Mouse (Mus musculus): Measurements from ENCODE around the gene Ankrd26. TPM values are rescaled to one million over a fixed set of nuclear protein-coding genes. Genes with fewer than 3 reads are reported as not detected.

The Ankrd26 gene
- polyA plus RNA-seq (2012): 0.08 and 0.22 TPM in 2 replicates

DNA sequence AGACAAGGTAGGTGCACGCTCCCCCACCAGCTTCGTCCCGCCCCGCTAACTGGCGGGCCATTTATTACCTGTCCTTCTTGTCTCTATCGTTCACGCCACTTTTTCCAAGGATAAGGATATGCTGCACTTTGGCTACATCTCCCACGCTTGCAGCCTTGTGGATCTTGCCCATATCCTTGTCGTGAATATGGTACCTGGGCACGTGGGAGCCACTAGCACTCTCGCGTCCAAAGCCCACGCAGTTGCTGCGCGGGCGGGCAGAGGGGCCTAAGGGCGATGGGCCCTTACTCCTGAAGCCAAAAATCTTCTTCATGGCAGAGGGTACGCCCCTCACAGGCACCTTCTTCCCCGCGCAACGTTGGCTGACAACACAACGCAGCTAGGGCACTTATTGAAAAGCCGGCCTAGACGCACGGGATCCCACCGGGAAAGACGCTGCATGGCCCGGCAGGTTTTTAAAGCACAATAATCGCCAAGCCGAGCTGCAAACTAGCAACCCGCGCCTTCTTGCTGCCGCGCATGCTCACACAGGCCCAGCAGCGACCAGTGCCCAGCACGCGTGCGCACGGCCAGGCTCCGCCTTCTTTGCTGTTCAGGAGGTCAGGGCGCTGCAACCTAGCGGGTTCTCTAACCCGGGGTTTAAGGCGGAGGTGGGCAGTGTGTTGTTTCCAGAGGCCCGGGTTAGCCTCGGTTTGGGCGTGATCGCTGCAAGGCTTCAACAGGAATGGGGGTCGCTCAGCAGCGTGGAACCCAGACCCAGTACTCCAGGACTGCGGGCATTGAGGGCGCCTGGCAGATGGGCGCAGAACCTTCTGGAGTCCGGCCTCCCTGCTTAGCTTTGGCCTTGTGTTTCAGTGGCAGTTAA lies at the start of gene Ankrd26:
Gene Ankrd26, minus strand, starts transcription at position 482 of the 865 bp plus-strand sequence.
- H3K9me3 ChIP-seq (ENCODE audit: control insufficient read depth, low read length): no peaks in the 10 kb centered on the region
- TF ChIP-seq GATA1 (IDR thresholded peaks at IDR 0.05; ENCODE audit: low read length) (no peak), TAL1 (IDR thresholded peaks at IDR 0.05; ENCODE audit: low read length) (no peak)
- H3K4me3 ChIP-seq (replicated peaks): peak within 1 kb of the TSS; percentile 78
- peaks cover 25% of the 10 kb centered on the region for H3K36me3 ChIP-seq (ENCODE audit: control insufficient read depth)
- H3K27me3 ChIP-seq (ENCODE audit: control insufficient read depth): no peaks in the 10 kb centered on the region
- peaks cover 35% of the 10 kb centered on the region for H3K4me1 ChIP-seq (ENCODE audit: control insufficient read depth)

DNA sequence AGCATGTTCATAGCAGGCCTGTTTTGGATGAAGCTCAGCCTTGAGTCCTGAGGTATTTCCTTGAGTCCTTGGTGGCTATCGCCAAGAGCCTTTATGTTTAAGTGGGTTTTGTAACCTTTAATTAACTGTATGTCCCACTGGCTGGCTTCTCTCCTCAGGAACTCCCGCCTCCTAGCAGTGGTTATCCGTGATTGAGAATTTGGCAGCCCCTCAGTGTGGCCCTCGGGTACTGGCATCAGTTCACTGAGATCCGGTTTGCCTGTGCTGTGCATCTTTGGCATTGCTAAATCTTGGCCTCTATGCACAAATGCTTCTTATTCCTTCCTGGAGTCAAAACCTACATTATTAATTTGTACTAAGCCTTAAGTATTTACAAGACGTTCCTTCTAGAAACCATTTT lies 46.9 kb upstream of the Ankrd26 start:
- Histone ChIP-seq H3K27me3 (ENCODE audit: control insufficient read depth) (peaks cover 2% of the 10 kb centered on the region; the same call in 1 of the 2 replicates), H3K9me3 (ENCODE audit: control insufficient read depth, low read length) (no peaks in the 10 kb centered on the region), H3K4me1 (ENCODE audit: control insufficient read depth) (no peaks in the 10 kb centered on the region), H3K36me3 (ENCODE audit: control insufficient read depth) (no peaks in the 10 kb centered on the region), H3K4me3 (replicated peaks) (no peak overlapping the region)
- TF ChIP-seq TAL1 (IDR thresholded peaks at IDR 0.05; ENCODE audit: low read length) (no peak), GATA1 (IDR thresholded peaks at IDR 0.05; ENCODE audit: low read length) (no peak)

DNA sequence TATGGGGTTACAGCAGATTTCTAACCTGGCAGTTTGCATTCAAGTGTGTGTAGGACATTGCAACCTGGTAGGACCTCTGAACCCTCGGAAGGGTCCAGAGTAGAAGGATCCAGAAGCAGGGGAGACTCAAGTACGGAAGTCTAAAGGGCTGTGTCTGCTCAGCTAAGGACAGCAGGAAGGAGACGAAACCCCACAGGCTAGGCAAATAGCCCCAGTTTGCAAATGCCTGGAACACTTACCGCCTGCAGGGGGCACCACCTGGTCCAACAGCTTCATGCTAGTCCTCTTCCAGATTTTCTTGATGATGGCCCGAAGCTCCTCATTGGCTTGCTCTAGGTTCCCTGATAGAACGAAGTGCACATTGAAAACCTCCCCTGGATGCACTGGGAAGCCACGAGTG lies 43.9 kb upstream of the Ankrd26 start:
- peaks cover 2% of the 10 kb centered on the region; the same call in 1 of the 2 replicates for H3K27me3 ChIP-seq (ENCODE audit: control insufficient read depth)
- no peak for TF ChIP-seq TAL1 (IDR thresholded peaks at IDR 0.05; ENCODE audit: low read length)
- no peak for TF ChIP-seq GATA1 (IDR thresholded peaks at IDR 0.05; ENCODE audit: low read length)
- H3K36me3 ChIP-seq (ENCODE audit: control insufficient read depth): no peaks in the 10 kb centered on the region

DNA sequence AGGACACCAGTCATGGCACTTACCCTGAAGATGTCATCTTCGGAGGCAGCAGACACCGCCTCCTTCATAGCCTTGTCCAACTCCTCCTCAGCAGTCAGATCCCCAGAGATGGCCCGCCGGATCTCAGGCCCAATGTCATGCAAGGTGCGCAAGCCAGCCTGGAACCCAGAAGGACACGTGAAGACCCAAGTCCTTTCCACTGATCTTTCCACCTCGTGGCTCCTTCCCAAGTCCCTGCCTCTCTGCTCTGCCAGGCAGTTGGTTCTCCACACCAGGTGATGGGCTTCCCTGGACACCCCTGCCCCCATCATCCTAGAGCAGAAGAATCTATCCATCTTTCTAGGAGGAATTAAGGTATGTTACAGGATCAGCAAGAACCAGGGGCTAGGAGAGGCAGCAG lies 41.8 kb upstream of the Ankrd26 start:
- H3K27me3 ChIP-seq (ENCODE audit: control insufficient read depth): no peaks in the 10 kb centered on the region

More for the DNA sequence above, 43.9 kb upstream of the Ankrd26 start:
- no peak overlapping the region for H3K4me3 ChIP-seq (replicated peaks)
- H3K4me1 ChIP-seq (ENCODE audit: control insufficient read depth): no peaks in the 10 kb centered on the region
- no peaks in the 10 kb centered on the region for H3K9me3 ChIP-seq (ENCODE audit: control insufficient read depth, low read length)

DNA sequence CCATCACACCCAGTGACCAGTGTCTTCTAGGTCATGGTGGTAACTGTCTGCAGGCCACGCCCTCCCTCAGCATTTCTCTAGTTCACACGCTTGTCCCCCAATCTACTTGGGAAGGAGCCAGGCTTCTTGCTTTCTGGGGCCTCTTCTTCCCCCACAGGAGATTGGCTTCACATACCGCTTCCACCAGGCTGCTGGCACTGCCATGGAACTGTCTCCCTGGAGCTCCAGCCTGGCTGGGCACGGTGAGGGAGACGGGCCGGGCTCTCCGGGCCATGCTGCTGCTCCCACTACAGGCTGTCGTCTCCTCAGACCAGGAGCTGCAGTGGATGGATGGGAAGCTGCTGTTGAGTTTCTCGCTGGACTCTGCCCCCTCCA lies 33.6 kb upstream of the Ankrd26 start:
- Histone ChIP-seq H3K27me3 (ENCODE audit: control insufficient read depth) (peaks cover 37% of the 10 kb centered on the region), H3K36me3 (ENCODE audit: control insufficient read depth) (no peaks in the 10 kb centered on the region), H3K4me1 (ENCODE audit: control insufficient read depth) (no peaks in the 10 kb centered on the region), H3K4me3 (replicated peaks) (no peak overlapping the region), H3K9me3 (ENCODE audit: control insufficient read depth, low read length) (no peaks in the 10 kb centered on the region)
- no peak for TF ChIP-seq TAL1 (IDR thresholded peaks at IDR 0.05; ENCODE audit: low read length)
- no peak for TF ChIP-seq GATA1 (IDR thresholded peaks at IDR 0.05; ENCODE audit: low read length)

More for the DNA sequence above, 41.8 kb upstream of the Ankrd26 start:
- Histone ChIP-seq H3K4me1 (ENCODE audit: control insufficient read depth) (no peaks in the 10 kb centered on the region), H3K36me3 (ENCODE audit: control insufficient read depth) (no peaks in the 10 kb centered on the region), H3K4me3 (replicated peaks) (no peak overlapping the region), H3K9me3 (ENCODE audit: control insufficient read depth, low read length) (no peaks in the 10 kb centered on the region)
- no peak for TF ChIP-seq TAL1 (IDR thresholded peaks at IDR 0.05; ENCODE audit: low read length)
- no peak for TF ChIP-seq GATA1 (IDR thresholded peaks at IDR 0.05; ENCODE audit: low read length)

DNA sequence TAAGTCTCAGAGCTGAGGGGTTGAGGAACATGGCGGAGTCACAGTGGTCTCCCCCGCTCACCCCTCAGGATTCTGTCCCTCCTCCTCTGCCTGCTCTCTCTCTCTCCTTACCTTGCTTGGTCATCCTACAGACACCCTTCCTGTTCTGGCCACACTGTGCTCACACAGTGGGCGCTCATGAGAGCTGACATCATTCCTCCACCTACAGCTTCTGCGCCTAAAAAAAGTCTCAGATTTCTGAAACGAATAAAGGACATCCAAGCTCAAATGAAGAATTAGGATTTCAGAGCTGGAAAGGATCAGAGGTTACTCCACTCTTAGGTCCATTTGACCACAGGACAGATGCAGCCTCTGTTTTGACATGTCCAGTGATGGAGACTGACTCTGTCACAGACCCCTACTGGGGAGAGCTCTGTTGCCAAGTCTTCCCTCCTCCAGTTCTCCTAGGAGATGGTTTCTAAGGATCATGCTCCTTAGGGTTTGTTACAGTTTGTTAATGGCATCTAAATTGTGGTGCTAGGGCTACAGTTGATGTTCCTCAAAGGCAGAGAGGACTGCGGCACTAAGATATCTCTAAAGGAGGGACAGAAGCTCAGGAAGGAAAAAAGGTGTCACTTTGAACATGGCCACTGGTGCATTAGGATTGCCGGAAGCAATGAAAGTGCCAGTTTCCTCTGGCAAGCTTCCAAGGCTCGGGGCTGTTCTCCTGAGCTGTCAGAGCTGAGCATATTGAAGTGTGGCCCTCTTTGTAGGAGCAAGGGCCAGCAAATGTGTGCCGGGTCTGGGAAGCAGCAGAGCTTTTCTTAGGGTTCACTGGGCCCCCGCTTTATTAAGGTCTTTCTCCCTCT lies 33.0 kb upstream of the Ankrd26 start:
- no peaks in the 10 kb centered on the region for H3K4me1 ChIP-seq (ENCODE audit: control insufficient read depth)
- TF ChIP-seq TAL1 (IDR thresholded peaks at IDR 0.05; ENCODE audit: low read length) (no peak), GATA1 (IDR thresholded peaks at IDR 0.05; ENCODE audit: low read length) (no peak)
- H3K27me3 ChIP-seq (ENCODE audit: control insufficient read depth): peaks cover 37% of the 10 kb centered on the region
- H3K4me3 ChIP-seq (replicated peaks): no peak overlapping the region
- H3K36me3 ChIP-seq (ENCODE audit: control insufficient read depth): no peaks in the 10 kb centered on the region
- no peaks in the 10 kb centered on the region for H3K9me3 ChIP-seq (ENCODE audit: control insufficient read depth, low read length)

DNA sequence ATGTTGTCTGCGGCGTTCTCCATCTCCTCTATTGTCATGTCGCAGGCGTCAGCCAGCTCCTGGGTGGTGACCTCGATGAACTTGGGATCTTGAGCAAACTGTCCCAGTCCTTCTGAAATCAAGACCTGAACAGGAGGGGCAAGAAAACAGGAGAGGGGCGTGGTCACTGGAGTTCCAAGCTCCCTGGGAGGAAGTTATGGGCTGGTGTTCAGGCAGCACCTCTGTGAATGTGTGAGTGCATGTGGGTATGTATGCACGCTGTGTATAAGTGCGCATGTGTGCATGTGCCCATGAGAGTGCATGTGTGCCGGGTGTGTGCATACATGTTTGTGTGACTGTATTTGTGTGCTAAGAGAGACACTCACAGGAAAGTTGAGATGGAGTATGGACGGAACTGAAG lies 32.0 kb upstream of the Ankrd26 start:
- Histone ChIP-seq H3K36me3 (ENCODE audit: control insufficient read depth) (no peaks in the 10 kb centered on the region), H3K4me3 (replicated peaks) (no peak overlapping the region), H3K9me3 (ENCODE audit: control insufficient read depth, low read length) (no peaks in the 10 kb centered on the region), H3K4me1 (ENCODE audit: control insufficient read depth) (no peaks in the 10 kb centered on the region), H3K27me3 (ENCODE audit: control insufficient read depth) (peaks cover 37% of the 10 kb centered on the region)
- TF ChIP-seq TAL1 (IDR thresholded peaks at IDR 0.05; ENCODE audit: low read length) (no peak), GATA1 (IDR thresholded peaks at IDR 0.05; ENCODE audit: low read length) (no peak)

DNA sequence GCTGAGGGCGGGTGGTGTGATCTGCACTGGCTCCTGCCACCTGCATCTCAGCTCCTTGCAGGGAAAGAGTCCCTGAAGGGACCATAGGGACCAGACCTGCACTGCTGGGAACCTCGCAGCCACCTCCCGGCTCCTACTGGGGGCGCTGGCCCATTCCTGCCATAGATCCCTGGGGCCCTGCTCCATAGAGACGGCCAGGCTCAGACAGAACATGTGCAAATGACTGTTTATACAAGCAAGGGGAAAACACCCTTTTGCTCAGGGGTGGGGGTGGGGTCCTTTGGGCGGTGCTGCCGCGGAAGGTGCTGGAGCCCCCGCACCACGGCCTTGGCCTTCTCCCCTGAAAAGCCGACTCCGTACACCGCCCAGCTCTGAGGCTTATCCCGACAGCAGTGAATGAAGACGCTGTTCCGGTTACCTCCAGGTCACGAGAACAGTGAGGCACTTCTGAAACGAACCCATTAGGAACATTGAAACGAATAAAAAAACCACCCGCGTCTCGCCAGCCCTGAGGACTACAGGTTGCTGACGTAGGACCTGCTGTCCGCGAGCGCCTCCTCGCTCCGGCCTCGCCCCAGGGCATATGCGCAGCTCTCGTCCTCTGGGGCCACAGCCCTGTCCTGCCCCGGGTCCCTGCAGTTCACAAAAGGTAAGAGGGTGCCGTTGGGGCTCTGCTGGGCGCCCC lies 31.5 kb upstream of the Ankrd26 start:
- TF ChIP-seq GATA1 (IDR thresholded peaks at IDR 0.05; ENCODE audit: low read length): no peak
- TF ChIP-seq TAL1 (IDR thresholded peaks at IDR 0.05; ENCODE audit: low read length): no peak
- H3K36me3 ChIP-seq (ENCODE audit: control insufficient read depth): no peaks in the 10 kb centered on the region
- peak overlapping the region; percentile 40 for H3K4me3 ChIP-seq (replicated peaks)
- no peaks in the 10 kb centered on the region for H3K9me3 ChIP-seq (ENCODE audit: control insufficient read depth, low read length)
- no peaks in the 10 kb centered on the region for H3K4me1 ChIP-seq (ENCODE audit: control insufficient read depth)
- peaks cover 37% of the 10 kb centered on the region for H3K27me3 ChIP-seq (ENCODE audit: control insufficient read depth)
